Mouse (Mus musculus): ENCODE results near the gene Tmem98. TPM values are rescaled to one million over a fixed set of nuclear protein-coding genes. Genes with fewer than 3 reads are reported as not detected.

The Tmem98 gene
- total RNA-seq, 2 experiments from 2014 or later: 4.6 to 5.6 TPM

DNA sequence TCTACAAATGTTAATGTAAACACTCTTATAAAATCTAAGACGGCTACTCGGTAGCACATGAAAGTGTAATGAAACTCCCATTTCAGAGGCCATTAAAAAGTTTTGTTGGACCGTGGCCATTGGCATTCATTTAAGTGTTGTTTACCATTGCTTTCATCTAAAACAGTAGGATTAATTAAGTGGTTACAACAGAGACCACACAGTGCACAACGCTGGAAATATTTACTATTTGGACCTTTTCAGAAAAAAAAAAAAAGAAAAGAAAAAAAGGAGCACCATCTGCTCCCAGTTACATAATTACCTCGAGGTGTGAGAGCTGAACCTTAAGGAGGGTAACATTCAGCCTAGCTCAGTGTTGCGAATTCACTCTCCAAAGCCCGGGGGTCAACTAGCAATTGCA, 35.5 kb downstream of the Tmem98 start:
- intact Hi-C loops (cut with DNase I): no loop called here
- no peak for DNase-seq (ENCODE audit: extremely low spot score in 1 of 2, low spot score in 2 of 2)

DNA sequence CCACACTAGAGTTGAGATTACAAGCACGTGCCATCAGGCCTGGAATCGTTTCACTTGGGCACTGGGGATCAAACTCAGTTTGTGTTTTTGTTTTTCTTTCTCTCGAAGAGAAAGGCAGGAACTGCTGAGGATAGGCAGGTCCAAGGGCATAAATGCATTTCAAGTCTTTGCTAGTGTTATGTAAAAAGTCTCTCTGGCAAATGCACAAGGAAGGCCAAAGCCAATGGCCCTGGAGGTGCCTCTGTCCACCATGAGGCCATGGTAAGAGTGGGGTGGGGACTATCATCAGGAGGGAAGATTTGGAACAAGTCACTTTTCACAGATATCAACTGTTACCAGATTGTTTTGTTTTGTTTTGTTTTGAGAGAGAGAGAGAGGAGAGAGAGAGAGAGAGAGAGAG, 36.1 kb downstream of the Tmem98 start:
- intact Hi-C loops (cut with DNase I): no loop called here
- no peak for DNase-seq (ENCODE audit: extremely low spot score in 1 of 2, low spot score in 2 of 2)

DNA sequence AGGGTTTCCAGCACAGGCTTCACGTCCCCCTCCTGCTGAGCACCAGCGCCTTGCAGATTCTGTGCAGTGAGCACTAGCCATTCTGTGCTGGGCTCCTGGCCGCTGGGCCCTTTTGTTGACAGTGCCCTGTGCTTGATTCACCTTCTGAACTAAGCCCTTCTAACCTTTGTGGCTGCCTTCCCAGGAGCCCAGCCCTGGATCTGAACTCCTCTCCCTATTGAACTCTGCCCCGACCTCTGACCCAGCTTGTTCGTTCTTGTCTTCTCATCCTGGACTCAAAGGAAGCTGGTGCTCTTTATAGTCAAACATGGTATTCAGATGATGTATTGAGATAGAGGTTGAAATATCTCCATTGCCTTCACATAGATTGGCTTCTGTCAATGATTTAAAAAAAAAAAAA, 38.2 kb downstream of the Tmem98 start:
- intact Hi-C loops (cut with DNase I): no loop called here
- no peak for DNase-seq (ENCODE audit: extremely low spot score in 1 of 2, low spot score in 2 of 2)

DNA sequence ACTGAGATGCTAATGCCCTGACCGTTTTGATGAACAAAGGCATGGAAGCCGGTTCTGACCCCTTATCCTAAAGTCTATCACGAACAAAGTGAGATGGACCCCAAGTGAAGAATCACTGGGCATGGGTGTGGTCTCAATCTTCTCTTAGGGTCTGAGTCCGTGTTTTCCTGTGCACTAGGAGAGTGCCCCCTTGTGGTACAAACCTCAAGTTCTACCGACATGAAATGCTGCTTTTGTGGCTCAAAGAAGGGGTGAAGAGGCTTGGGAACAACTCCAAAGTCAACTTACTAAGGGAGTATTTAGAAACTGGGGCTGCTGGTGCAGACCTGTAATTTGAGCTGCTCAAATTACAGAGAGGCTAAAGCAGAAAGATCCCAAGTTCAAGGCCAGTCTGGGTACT, 41.9 kb downstream of the Tmem98 start:
- no peak for DNase-seq (ENCODE audit: extremely low spot score in 1 of 2, low spot score in 2 of 2)
- intact Hi-C loops (cut with DNase I): no loop called here

DNA sequence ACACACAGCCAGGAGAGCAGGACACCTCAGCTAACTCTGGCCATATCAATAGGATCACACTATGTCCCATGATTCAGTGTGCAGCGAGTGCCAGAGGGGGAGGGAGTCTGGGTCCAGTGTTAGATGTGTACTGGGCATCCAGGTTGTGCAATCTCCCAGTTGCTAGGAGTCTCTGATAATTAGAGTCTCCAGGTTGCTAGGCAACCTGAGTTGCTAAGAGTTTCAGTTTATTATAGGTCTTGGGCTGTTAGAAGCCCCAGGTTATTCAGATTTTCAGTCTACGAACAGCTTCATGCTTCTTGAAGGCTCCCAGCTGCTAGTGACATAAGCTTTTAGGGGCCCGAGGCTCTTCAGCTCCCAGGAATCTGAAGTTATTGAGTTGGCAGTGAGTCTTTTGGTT, 43.0 kb downstream of the Tmem98 start:
- DNase-seq (ENCODE audit: extremely low spot score in 1 of 2, low spot score in 2 of 2): peak in 1 of 2 experiments; percentile 16
- intact Hi-C loops (cut with DNase I): no loop called here

DNA sequence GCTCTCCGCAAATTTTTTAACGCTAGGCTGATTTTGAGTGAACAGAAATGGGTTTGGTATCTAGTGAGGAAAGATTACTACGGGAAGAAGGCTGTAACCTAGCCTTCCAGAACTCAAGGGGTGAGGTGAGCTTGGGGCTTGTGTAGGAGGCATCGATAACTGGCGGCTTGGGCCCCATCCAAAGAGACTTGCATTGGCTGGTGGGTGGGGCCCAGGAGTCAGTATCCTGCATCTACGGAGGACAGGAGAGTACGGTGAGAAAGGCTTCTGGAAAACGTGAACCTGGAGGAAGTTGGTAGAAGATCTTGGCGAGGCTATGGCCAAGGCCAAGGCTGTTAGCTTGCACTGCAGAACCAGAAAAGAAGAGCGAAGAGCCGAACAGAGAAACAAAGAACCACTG, 44.5 kb downstream of the Tmem98 start:
- no peak for DNase-seq (ENCODE audit: extremely low spot score in 1 of 2, low spot score in 2 of 2)
- intact Hi-C loops (cut with DNase I): no loop called here

DNA sequence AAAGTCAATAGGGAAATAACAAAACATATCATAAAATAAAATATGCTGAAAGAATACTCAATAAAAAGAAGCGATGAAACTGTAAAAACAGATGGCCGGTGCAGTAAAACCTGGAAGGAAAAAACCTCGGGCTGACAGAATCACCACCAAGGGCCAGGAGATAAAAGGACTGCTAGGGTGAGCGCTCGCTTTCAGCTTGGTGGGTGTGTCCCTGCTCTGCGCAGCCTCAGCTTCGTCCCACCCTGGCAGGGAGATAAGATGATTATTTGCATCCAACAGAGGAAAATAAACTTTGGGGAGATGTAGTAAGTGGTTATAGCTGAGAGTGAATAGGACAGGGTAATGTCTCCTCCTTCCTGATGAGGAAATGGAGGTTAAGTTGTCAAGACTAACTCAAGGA, 44.9 kb downstream of the Tmem98 start:
- intact Hi-C loops (cut with DNase I): no loop called here
- DNase-seq (ENCODE audit: extremely low spot score in 1 of 2, low spot score in 2 of 2): no peak

DNA sequence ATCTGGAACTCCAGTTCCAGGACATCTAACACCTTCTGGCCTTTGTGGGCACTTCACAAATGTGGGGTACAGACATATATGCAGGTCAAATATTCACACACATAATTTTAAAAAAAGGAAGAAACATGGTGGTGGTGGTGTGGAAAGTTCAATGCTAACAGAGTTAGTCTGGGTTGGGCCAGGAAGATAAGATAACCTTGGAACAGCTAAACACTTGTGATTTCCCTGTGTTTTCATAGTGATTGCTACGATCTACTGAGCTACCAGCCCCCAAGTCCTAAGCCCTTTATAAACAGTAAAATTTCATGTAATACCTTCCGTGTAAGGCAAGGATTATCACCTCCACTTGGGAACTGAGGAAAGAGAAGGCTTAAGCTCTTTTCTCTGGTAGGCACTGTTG, 46.9 kb downstream of the Tmem98 start:
- no peak for DNase-seq (ENCODE audit: extremely low spot score in 1 of 2, low spot score in 2 of 2)
- intact Hi-C loops (cut with DNase I): no loop called here

DNA sequence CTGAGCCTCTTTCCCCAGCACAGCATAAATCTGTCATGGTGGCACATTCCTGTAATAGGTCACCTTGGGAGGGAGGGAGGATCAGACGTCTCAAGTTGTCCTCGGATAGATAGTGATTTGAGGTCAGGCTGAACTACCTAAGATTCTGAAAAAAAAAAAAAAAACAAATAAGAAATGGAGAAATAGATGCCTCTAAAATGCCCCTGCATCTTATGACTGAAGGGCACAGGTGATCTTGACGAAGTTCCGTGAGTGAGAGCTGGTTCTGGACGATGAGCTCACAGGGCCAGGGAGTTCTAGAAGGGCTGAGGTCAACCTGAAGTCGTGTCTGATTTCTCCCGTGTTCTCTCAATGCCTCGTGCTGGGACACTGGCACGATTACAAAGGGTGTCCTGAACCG, 48.1 kb downstream of the Tmem98 start, which contains the start of gene Spaca3:
Gene Spaca3, plus strand, starts transcription at position 301 of the 400 bp plus-strand sequence.
- intact Hi-C loops (cut with DNase I): no loop called here
- DNase-seq (ENCODE audit: extremely low spot score in 1 of 2, low spot score in 2 of 2): no peak

DNA sequence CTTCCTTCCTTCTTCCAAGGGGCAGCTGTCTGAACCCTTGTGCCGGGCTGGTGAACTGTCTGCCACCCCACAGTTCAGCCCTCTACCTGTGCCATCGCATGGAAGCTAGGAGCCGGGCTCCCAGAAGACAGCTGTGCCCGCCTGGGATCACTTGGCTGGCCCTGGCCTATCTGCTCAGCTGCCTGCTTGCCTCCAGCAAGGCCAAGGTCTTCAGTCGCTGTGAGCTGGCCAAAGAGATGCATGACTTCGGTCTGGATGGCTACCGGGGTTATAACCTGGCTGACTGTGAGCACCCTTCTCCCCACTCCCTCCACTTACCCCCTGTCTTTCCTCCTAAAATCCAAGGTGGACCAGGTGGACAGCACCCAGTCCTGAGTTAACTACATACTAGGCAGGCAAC, 53.0 kb downstream of the Tmem98 start:
- DNase-seq (ENCODE audit: extremely low spot score in 1 of 2, low spot score in 2 of 2): no peak
- intact Hi-C loops (cut with DNase I): no loop called here

DNA sequence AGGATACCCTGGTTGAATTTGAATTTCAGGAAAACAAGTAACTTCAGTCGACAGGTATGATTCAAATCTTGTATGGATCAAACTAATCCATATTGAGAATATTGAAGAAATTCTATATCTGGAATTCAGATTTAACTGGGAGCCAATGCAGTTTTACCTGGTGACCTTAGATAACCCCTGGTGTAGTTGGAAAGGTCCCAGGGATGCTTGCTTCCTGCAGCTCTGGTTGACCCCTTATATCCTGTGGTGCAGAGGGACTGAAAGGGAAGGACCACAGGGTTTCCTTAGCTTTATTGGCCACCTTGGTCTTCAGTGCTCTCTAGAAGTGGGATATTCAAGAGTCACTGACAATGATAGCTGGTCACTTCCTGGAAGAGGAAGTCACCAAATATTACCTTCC, 58.1 kb downstream of the Tmem98 start:
- no peak for DNase-seq (ENCODE audit: extremely low spot score in 1 of 2, low spot score in 2 of 2)
- intact Hi-C loops (cut with DNase I): no loop called here

Other genes starting within 250 kb of the Tmem98 start
- 1 to 10 TPM; 3.1 TPM for gene Myo1d, start 30.1 kb upstream of the Tmem98 start, total RNA-seq (2021)
- gene Spaca3, start 48.2 kb downstream of the Tmem98 start, total RNA-seq (2021): not detected

Measured in left cerebral cortex, postnatal 10 days (tissue).